Mouse (Mus musculus) liver, adult 2 months (tissue): ENCODE results near the gene Ckap2l.

Source experiments
- CTCF ChIP-seq: fragments of 200-500 bp; IDR thresholded peaks from 2 replicates; pipeline ENCODE4 v1.5.1; 2011; ENCODE audit warnings: low read depth, low read length, control low read depth
- POLR2A ChIP-seq: fragments of 200-500 bp; IDR thresholded peaks from 2 replicates; pipeline ENCODE4 v1.6.1; 2011; ENCODE audit warnings: low read length, control low read depth; ENCODE audit not compliant: insufficient read depth; ENCODE audit errors: extremely low read depth

DNA sequence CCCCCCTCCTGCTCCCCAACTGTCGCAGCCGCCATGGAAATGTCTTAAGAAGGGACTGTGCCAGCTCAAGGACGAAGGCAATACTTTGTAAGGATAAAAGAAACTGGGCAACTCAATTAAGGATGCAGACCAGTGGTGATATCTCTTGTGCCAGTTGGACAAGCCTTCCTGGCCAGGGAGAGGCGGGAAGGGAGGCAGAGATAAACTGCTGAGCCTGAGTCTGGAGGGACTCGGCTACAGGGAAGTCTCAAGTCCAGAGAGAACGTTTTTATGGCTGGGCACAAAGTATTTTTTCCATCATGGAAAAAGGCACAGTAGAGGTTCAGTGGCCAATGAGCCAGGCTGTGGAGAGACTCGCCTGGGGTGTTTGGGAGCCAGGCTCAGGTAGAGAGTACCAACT is 33.0 kb upstream of the Ckap2l start:
- TF ChIP-seq CTCF = no peak
- TF ChIP-seq POLR2A = no peak
